Mouse (Mus musculus) urinary bladder, postnatal 4 days (tissue): Measurements from ENCODE around the gene Vmn2r30.
"Not testable (repeated sequence)": the region's sequence is repeated elsewhere in the genome, so short reads cannot be mapped to it uniquely, and the experiment has no call there.

Source experiments
- DNase-seq, 2 experiments: peaks; one replicate each; pipeline ENCODE4 v3.0.0; 2021 to 2022; ENCODE audit warnings: low spot score in 2 of 2

The Vmn2r30 gene

GRCm38 (mm10) chr7:7337509-7337908 lies at the start of gene Vmn2r30:
TSS of gene Vmn2r30 (minus strand) at chr7:7337609.
- DNase-seq = not testable (repeated sequence)

GRCm38 (mm10) chr7:7374431-7374830 lies 37.0 kb upstream of the Vmn2r30 start, which contains the start of gene Gm45783:
TSS of gene Gm45783 (minus strand) at chr7:7374573.
- not testable (repeated sequence) for DNase-seq

DNA sequence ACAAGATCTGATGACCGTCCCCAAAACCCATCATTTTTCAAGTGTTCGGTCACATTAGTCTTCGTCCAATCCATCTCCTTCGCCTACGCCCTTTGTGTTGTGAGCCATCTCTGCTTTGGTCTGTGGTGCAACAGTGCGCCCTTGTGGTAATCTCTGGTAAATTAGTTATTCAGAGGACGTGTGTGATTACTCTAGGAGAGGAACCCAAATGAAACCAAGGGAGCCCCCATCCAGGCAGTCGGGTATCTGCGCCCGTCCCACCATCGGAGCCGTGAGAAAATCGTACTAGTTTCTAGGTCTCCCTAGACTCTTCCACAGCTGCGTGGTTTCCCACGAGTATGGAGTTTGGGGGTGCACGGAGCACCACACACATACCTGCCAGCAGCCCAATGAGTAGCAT lies 41.8 kb downstream of the Vmn2r30 start:
- no peak for DNase-seq

DNA sequence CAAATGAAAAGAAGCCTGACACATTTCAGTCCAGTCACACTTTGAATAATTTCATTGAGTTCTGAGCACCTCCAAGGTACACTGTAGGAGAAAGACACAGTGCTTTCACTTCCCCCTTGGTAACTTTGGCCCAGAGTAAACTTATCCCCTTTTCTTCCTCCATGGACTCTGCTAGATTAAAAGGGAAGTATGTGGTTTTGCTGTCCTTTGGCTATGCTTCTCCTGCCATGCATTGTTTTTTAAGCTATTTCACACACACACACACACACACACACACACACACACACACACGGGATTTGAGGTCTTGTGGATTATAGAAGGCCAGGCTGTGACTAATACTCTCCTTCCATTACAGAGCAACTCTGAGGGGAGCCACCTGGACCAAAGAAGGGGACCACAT lies 56.0 kb downstream of the Vmn2r30 start:
- no peak for DNase-seq

DNA sequence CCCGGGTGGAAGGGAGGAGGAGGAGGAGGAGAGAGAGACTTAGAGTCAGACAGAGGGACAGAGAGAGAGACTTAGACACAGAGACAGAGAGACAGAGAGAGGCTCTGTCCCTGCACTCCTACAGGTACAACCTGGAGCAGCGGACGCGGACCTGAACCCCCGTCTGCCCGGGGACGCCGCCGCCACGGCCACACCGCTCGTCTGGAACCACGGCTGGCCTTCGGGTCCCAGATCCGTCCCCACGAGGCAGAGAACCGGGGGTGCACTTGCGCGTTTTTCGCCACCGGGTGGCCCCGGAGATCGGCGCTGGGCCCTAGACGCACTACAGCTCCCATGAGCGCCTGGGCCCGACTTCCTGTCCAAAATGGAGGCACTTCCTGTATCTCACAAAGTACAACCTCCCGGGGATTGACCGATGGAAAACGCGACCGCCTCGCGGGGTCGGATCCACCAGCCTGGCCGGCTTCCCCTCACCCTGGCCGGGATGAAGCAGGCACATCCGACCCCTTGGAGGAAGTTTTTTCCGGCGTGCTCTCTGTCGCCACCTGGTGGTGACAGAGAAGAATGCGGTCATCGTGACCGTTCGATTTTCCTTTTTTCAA lies 59.3 kb downstream of the Vmn2r30 start, which contains the start of gene Gm45844:
TSS of gene Gm45844 (minus strand) at position 324 of the 602 bp plus-strand sequence.
- DNase-seq = peak; percentile 85 to 94

- not testable (repeated sequence) for DNase-seq
Measured at GRCm38 (mm10) chr7:7277556-7277955, 59.9 kb downstream of the Vmn2r30 start.
